Mouse (Mus musculus) heart, postnatal 36 days (tissue): ENCODE results near the gene Dnajc13. TPM values are rescaled to one million over a fixed set of nuclear protein-coding genes. Genes with fewer than 3 reads are reported as not detected.

Experiments
- DNase-seq, 2 experiments: peaks; one replicate each; pipeline ENCODE4 v3.0.0; 2021 to 2022
- intact Hi-C: fragments of 180-260 bp; cut with DNase I; formaldehyde crosslinking; loops from one replicate; pipeline ENCODE4 v1.15.1; 2025
- total RNA-seq, 2 experiments: library from RNA; stranded (reverse); gene quantifications; 2 replicates each; pipeline ENCODE4 v1.2.3; 2021

The Dnajc13 gene
- total RNA-seq, 2 experiments from 2014 or later = 31.1 to 37.5 TPM

GRCm38 (mm10) chr9:104130141-104130755 lies 132.5 kb downstream of the Dnajc13 start:
- intact Hi-C loops = no loop called here
- peak; percentile 26 to 32 for DNase-seq

DNA sequence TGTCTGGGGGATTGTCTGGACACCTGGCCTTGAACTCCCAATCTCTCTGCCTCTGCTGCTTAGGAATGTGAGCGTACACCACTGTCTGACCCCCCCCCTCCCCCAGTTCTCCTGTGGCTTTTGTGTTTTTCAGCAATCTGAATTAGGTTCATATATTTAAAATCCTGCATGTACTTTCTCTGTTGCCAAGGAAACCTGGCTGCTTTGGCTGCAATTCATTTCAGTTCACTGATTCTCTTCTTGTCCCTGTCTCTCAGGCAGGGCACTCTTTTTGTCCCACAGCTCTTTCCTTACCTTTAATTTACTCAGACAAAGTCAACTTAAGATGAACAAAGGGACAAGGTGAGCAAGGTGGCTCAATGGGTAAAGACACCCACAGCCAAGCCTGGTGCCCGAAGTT lies 134.6 kb downstream of the Dnajc13 start:
- intact Hi-C loops = no loop called here
- DNase-seq = no peak

DNA sequence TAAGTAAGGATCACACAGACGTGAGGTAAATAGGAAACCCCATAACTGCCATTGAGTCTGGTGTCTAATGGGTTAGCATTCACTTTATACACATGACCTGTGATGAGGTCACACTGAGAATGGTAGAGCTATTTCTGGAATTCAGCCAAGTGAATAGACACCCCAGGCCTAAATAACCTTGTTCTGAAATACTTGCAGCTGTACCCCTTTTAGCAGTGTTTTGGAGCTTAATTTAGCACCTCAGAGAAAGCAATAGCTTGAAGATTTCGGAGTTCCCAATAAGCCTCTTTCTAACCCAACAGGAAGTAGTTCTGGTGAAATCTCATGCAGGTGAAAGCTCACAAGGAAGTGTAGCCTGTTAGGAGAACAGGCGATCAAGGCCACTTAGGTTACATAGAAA lies 135.9 kb downstream of the Dnajc13 start, which contains the start of gene Ackr4:
Ackr4 (minus strand) TSS at position 101 of the 400 bp plus-strand sequence.
- no peak for DNase-seq
- intact Hi-C loops = no loop called here

- no peak for DNase-seq
- intact Hi-C loops = no loop called here
These were observed 139.1 kb downstream of the Dnajc13 start for GRCm38 (mm10) chr9:104123622-104124021.

- intact Hi-C loops = no loop called here
- no peak for DNase-seq
These were observed 139.6 kb downstream of the Dnajc13 start for GRCm38 (mm10) chr9:104123101-104123500.

GRCm38 (mm10) chr9:104109151-104109550 lies 153.6 kb downstream of the Dnajc13 start:
- no peak for DNase-seq
- intact Hi-C loops = no loop called here

- no peak for DNase-seq
- intact Hi-C loops = no loop called here
These were observed 154.1 kb downstream of the Dnajc13 start for GRCm38 (mm10) chr9:104108571-104109143.

DNA sequence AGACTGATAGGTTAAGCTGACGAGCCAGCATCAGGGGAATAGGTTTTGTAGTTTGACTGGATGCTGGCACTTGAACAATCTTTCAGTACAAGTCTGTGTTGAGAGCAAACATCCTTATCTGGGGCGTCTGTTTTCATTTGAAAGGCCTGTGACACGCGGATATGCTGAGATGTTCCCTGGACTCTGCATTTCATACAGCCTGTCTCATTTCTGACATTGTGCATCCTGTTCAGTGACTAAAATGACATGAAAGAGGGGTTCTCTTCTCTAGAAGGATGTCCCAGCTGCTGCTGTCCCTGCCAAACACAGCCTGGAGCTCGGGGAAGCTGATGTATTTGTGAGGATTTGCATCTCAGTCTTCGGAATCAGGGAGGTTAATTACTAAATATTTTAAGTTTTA lies 155.2 kb downstream of the Dnajc13 start:
- no peak for DNase-seq
- intact Hi-C loops = no loop called here

DNA sequence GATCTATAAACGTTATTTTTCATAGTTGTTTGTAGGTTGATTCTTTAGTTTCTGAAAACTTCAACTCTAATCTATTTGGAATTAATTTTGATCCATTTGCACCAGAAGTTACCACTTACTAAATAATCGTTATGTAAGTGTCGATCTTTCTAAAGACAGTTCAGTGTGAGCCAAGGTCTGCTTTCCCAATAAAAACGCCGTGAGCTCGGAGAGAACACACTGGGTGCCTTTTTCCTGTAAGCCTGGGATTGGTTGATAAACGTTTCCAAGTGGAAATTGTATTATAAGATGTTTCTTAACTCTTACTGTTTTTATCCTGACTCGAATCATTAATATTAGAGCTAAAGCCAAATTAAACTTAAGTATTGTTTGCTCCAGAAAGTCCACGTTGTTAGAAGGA lies 155.8 kb downstream of the Dnajc13 start:
- intact Hi-C loops = no loop called here
- DNase-seq = no peak

DNA sequence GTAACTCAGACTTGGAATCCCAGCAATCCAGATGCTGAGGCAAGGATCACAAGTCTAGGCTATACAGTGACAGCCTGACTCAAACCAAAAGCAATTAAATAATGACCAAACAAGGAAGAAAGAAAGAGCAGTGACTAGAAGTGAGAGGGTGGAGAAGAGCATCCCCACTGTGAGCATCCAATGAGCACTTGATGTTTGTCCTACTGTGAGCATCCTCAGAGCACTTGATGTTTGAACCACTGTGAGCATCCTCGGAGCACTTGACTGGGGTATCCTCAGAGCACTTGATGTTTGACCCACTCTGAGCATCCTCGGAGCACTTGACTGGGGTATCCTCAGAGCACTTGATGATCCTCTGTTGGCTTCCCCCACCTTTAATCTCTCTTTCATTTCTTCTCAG lies 157.7 kb downstream of the Dnajc13 start:
- no peak for DNase-seq
- intact Hi-C loops = no loop called here

- intact Hi-C loops = no loop called here
- DNase-seq = no peak
These were observed 159.8 kb downstream of the Dnajc13 start for GRCm38 (mm10) chr9:104102901-104103300.

DNA sequence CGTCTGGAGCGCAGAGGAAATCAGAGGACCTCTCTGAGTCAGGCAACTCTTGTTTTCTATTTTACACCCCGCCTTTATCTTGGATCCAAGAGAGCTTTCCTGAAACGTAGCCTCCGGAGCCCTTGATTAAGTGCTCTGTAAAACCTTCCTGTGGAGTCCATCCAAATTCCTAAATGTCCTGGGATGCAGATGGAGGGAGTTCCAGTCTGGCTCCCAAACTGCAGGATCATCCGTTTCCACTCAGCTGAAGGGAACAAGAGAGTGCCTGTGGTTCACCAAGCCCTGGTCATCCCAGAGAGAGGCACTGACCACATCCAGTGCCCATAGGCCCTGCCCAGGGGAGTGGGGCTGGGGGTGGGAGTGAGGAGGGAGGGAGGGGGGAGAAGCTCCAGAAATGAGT lies 160.4 kb downstream of the Dnajc13 start:
- intact Hi-C loops = no loop called here
- DNase-seq = peak; percentile 19 to 25

GRCm38 (mm10) chr9:104101458-104101857 lies 161.3 kb downstream of the Dnajc13 start:
- DNase-seq = no peak
- intact Hi-C loops = no loop called here

Other genes starting within 250 kb of the Dnajc13 start
- gene Gm28305, start 222.3 kb downstream of the Dnajc13 start, total RNA-seq = not detected
- 10 to 100 TPM; 15.6 to 17.4 TPM for gene Uba5, start 199.8 kb downstream of the Dnajc13 start, total RNA-seq
- gene Acad11, start 199.6 kb downstream of the Dnajc13 start, total RNA-seq = 100 to 1,000 TPM in 1 of 2 experiments, 10 to 100 TPM in 1; 98.0 to 105 TPM
- gene Ackr4, start 136.0 kb downstream of the Dnajc13 start, total RNA-seq = 1 to 10 TPM; 3.8 to 4.7 TPM
- gene Acpp, start 74.8 kb upstream of the Dnajc13 start, total RNA-seq = under 1 TPM; 0.14 to 0.33 TPM